Mouse (Mus musculus) MEL (cell line): Measurements from ENCODE around the gene Ranbp17.

Experiments
- CTCF ChIP-seq, 3 experiments: IDR thresholded peaks in 2 of 3; conservative IDR thresholded peaks in 1 of 3; 2 replicates each; pipeline ENCODE4 v1.5.1; 2011 to 2012; ENCODE audit warnings: low read length in 3 of 3, low read depth in 2 of 3, mild to moderate bottlenecking in 2 of 3, improper control_type of control experiment in 1 of 3, inconsistent platforms in 1 of 3, mixed read lengths in 1 of 3, moderate library complexity in 1 of 3; ENCODE audit not compliant: control insufficient read depth in 1 of 3, insufficient read depth in 1 of 3, poor library complexity in 1 of 3, severe bottlenecking in 1 of 3
- EP300 ChIP-seq, 2 experiments: IDR thresholded peaks; 2 replicates each; pipeline ENCODE4 v1.6.1; 2011; ENCODE audit warnings: improper control_type of control experiment in 2 of 2, low read length in 2 of 2, low read depth in 1 of 2, mild to moderate bottlenecking in 1 of 2
- ETS1 ChIP-seq: IDR thresholded peaks from 2 replicates; pipeline ENCODE4 v1.6.1; 2012; ENCODE audit warnings: low read depth, mild to moderate bottlenecking, inconsistent platforms, low read length, improper control_type of control experiment, moderate library complexity
- HCFC1 ChIP-seq: IDR thresholded peaks from 2 replicates; pipeline ENCODE4 v1.6.1; 2012; ENCODE audit warnings: low read depth, mild to moderate bottlenecking, inconsistent platforms, low read length, improper control_type of control experiment, moderate library complexity
- MAFK ChIP-seq: IDR thresholded peaks from 2 replicates; pipeline ENCODE4 v1.6.1; 2011; ENCODE audit warnings: low read depth, mild to moderate bottlenecking, low read length, improper control_type of control experiment, borderline replicate concordance
- MAX ChIP-seq: IDR thresholded peaks from 2 replicates; pipeline ENCODE4 v1.6.1; 2011; ENCODE audit warnings: low read length, improper control_type of control experiment
- MXI1 ChIP-seq: IDR thresholded peaks from 2 replicates; pipeline ENCODE4 v1.6.1; 2011; ENCODE audit warnings: mild to moderate bottlenecking, low read depth, low read length, improper control_type of control experiment
- POLR2A ChIP-seq, 2 experiments: IDR thresholded peaks; 2 replicates each; pipeline ENCODE4 v1.6.1; 2011 to 2012; ENCODE audit warnings: low read length in 2 of 2, mild to moderate bottlenecking in 2 of 2, control low read depth in 1 of 2, improper control_type of control experiment in 1 of 2, low read depth in 1 of 2, moderate library complexity in 1 of 2; ENCODE audit not compliant: control insufficient read depth in 1 of 2, insufficient read depth in 1 of 2, poor library complexity in 1 of 2
- RCOR1 ChIP-seq: IDR thresholded peaks from 2 replicates; pipeline ENCODE4 v1.6.1; 2012; ENCODE audit warnings: low read depth, mild to moderate bottlenecking, inconsistent platforms, low read length, improper control_type of control experiment
- TBP ChIP-seq: IDR thresholded peaks from 2 replicates; pipeline ENCODE4 v1.8.0; 2011; ENCODE audit warnings: low read depth, low read length, improper control_type of control experiment
- TCF12 ChIP-seq: IDR thresholded peaks from 2 replicates; pipeline ENCODE4 v1.6.1; 2014; ENCODE audit warnings: low read depth, mild to moderate bottlenecking, inconsistent platforms, low read length, improper control_type of control experiment, moderate library complexity
- USF1 ChIP-seq: IDR thresholded peaks from 2 replicates; pipeline ENCODE4 v1.6.1; 2014; ENCODE audit warnings: low read depth, mild to moderate bottlenecking, inconsistent platforms, low read length, improper control_type of control experiment, moderate library complexity
- USF2 ChIP-seq, 2 experiments: IDR thresholded peaks; 2 replicates each; pipeline ENCODE4 v1.6.1; 2011 to 2012; ENCODE audit warnings: improper control_type of control experiment in 2 of 2, low read length in 2 of 2, borderline replicate concordance in 1 of 2, inconsistent platforms in 1 of 2, low read depth in 1 of 2, mild to moderate bottlenecking in 1 of 2; ENCODE audit not compliant: insufficient read depth in 1 of 2
- ZKSCAN1 ChIP-seq: IDR thresholded peaks from 2 replicates; pipeline ENCODE4 v1.6.1; 2012; ENCODE audit warnings: low read depth, mild to moderate bottlenecking, inconsistent platforms, low read length, improper control_type of control experiment, moderate library complexity

GRCm38 (mm10) chr11:33309566-33309965, 204.0 kb downstream of the Ranbp17 start:
- no peak for TF ChIP-seq ZKSCAN1
- TF ChIP-seq TCF12 = no peak
- no peak for TF ChIP-seq HCFC1
- no peak for TF ChIP-seq USF1
- no peak for TF ChIP-seq TBP
- TF ChIP-seq RCOR1 = no peak
- no peak for TF ChIP-seq ETS1
- TF ChIP-seq CTCF (IDR thresholded peaks at IDR 0.05 in 2 of 3, conservative IDR thresholded peaks at IDR 0.05 in 1 of 3; ENCODE audit: control insufficient read depth in 1 of 3, insufficient read depth in 1 of 3, low read depth in 2 of 3, low read length in 3 of 3, poor library complexity in 1 of 3, severe bottlenecking in 1 of 3) = no peak
- no peak for TF ChIP-seq MAX
- no peak for TF ChIP-seq USF2 (IDR thresholded peaks at IDR 0.05; ENCODE audit: borderline replicate concordance in 1 of 2, insufficient read depth in 1 of 2, low read depth in 1 of 2, low read length in 2 of 2)
- TF ChIP-seq POLR2A (IDR thresholded peaks at IDR 0.05; ENCODE audit: control insufficient read depth in 1 of 2, insufficient read depth in 1 of 2, low read depth in 1 of 2, low read length in 2 of 2, poor library complexity in 1 of 2) = no peak
- TF ChIP-seq MAFK = no peak
- TF ChIP-seq MXI1 = no peak
- no peak for TF ChIP-seq EP300 (IDR thresholded peaks at IDR 0.05; ENCODE audit: low read depth in 1 of 2, low read length in 2 of 2)
